Mouse (Mus musculus) heart, adult 2 months (tissue): ENCODE measurements around the gene Gpm6a. TPM values are rescaled to one million over a fixed set of nuclear protein-coding genes. Genes with fewer than 3 reads are reported as not detected.
"Not testable (repeated sequence)": the region's sequence is repeated elsewhere in the genome, so short reads cannot be mapped to it uniquely, and the experiment has no call there.

Experiments used
- DNase-seq, 2 experiments: peaks; one replicate each; pipeline ENCODE4 v3.0.0; 2021
- H3K27ac ChIP-seq: fragments of 200-600 bp; 2 replicates; pipeline ENCODE4 v1.8.1; 2022
- H3K27me3 ChIP-seq: fragments of 200-500 bp; 2 replicates; pipeline ENCODE4 v1.6.1; 2012; ENCODE audit warnings: mild to moderate bottlenecking, low read length, inconsistent platforms, mixed read lengths; ENCODE audit not compliant: control insufficient read depth, insufficient read depth
- H3K36me3 ChIP-seq: fragments of 200-500 bp; 2 replicates; pipeline ENCODE4 v1.6.1; 2012; ENCODE audit warnings: low read length, inconsistent platforms; ENCODE audit not compliant: control insufficient read depth, insufficient read depth
- H3K4me1 ChIP-seq: fragments of 200-500 bp; 2 replicates; pipeline ENCODE4 v1.6.1; 2011; ENCODE audit warnings: low read length; ENCODE audit not compliant: control insufficient read depth, insufficient read depth
- H3K4me3 ChIP-seq: fragments of 200-600 bp; 2 replicates; pipeline ENCODE4 v1.8.1; 2022
- H3K79me2 ChIP-seq: fragments of 200-500 bp; replicated peaks from 2 replicates; pipeline ENCODE4 v1.6.1; 2012; ENCODE audit warnings: mild to moderate bottlenecking, inconsistent platforms, low read length, moderate library complexity, mixed read lengths; ENCODE audit not compliant: control insufficient read depth, insufficient read depth
- H3K9ac ChIP-seq: fragments of 200-500 bp; 2 replicates; pipeline ENCODE4 v1.6.1; 2012; ENCODE audit warnings: low read depth, mild to moderate bottlenecking, control low read depth, inconsistent platforms, low read length, mixed read lengths
- CTCF ChIP-seq: fragments of 200-600 bp; IDR thresholded peaks from 2 replicates; pipeline ENCODE4 v1.8.1; 2022; ENCODE audit warnings: antibody characterized with exemption, mild to moderate bottlenecking, moderate library complexity
- EP300 ChIP-seq: fragments of 200-500 bp; IDR thresholded peaks from 2 replicates; pipeline ENCODE4 v1.6.1; 2011; ENCODE audit warnings: low read depth, low read length, control low read depth; ENCODE audit not compliant: insufficient read depth
- POLR2A ChIP-seq: fragments of 200-500 bp; IDR thresholded peaks from 2 replicates; pipeline ENCODE4 v1.6.1; 2011; ENCODE audit warnings: mild to moderate bottlenecking, low read depth, low read length, control low read depth; ENCODE audit not compliant: insufficient read depth
- WGBS: fragments of 180-500 bp; shearing (Covaris S2); methylation state at CpG from one replicate; pipeline ENCODE4 v1.1.7; 2018; 5-methylcytosine and 5-hydroxymethylcytosine counted together
- intact Hi-C: fragments of 180-260 bp; cut with DNase I; formaldehyde crosslinking; loops from one replicate; pipeline ENCODE4 v1.15.1; 2025
- polyA plus RNA-seq: library from polyadenylated mRNA; depleted of rRNA; stranded (reverse); fragments of >200 nt; gene quantifications from 2 replicates; pipeline ENCODE4 v1.2.3, GENCODE M21; 2012
- total RNA-seq, 2 experiments: library from RNA; stranded (reverse); gene quantifications; 2 replicates each; pipeline ENCODE4 v1.2.3; 2021

Gene Gpm6a
- total and polyA plus RNA-seq, 3 experiments: 5.8 to 10.6 (median 9.0) TPM

- WGBS: 36% methylated on average over 1 of the region's 1 CpGs
- TF ChIP-seq EP300 (no peak), CTCF (no peak), POLR2A (no peak)
- Histone ChIP-seq H3K9ac (no peak overlapping the region), H3K27me3 (no peaks in the 10 kb centered on the region), H3K36me3 (no peaks in the 10 kb centered on the region), H3K27ac (no peak overlapping the region), H3K4me1 (no peaks in the 10 kb centered on the region), H3K79me2 (no peaks in the 10 kb centered on the region), H3K4me3 (no peak overlapping the region)
- intact Hi-C loops: no loop called here
- DNase-seq: no peak
Observed at GRCm38 (mm10) chr8:55042955-55043354, 88.3 kb downstream of the Gpm6a start.

- Histone ChIP-seq H3K79me2 (no peaks in the 10 kb centered on the region), H3K27me3 (no peaks in the 10 kb centered on the region), H3K36me3 (no peaks in the 10 kb centered on the region), H3K9ac (no peak overlapping the region), H3K27ac (no peak overlapping the region), H3K4me1 (no peaks in the 10 kb centered on the region), H3K4me3 (no peak overlapping the region)
- intact Hi-C loops: no loop called here
- TF ChIP-seq CTCF (no peak), POLR2A (no peak), EP300 (no peak)
- 78% methylated on average over 3 of the region's 3 CpGs for WGBS
- DNase-seq: no peak
Observed at GRCm38 (mm10) chr8:55048396-55048795, 93.8 kb downstream of the Gpm6a start.

GRCm38 (mm10) chr8:55049979-55050378, 95.3 kb downstream of the Gpm6a start:
- Histone ChIP-seq H3K9ac (no peak overlapping the region), H3K4me1 (no peaks in the 10 kb centered on the region), H3K79me2 (no peaks in the 10 kb centered on the region), H3K27me3 (no peaks in the 10 kb centered on the region), H3K27ac (no peak overlapping the region), H3K36me3 (no peaks in the 10 kb centered on the region), H3K4me3 (no peak overlapping the region)
- intact Hi-C loops: no loop called here
- TF ChIP-seq POLR2A (no peak), EP300 (no peak), CTCF (no peak)
- DNase-seq: no peak
- 72% methylated on average over 4 of the region's 4 CpGs for WGBS

- H3K4me1 ChIP-seq, intact Hi-C loops, DNase-seq, H3K4me3 ChIP-seq, H3K27ac ChIP-seq, H3K9ac ChIP-seq, H3K79me2 ChIP-seq, H3K27me3 ChIP-seq, H3K36me3 ChIP-seq: not testable (repeated sequence)
- WGBS: 88% methylated on average over 2 of the region's 2 CpGs
Observed at GRCm38 (mm10) chr8:55068811-55069210, 114.2 kb downstream of the Gpm6a start.

GRCm38 (mm10) chr8:55073481-55073880, 118.8 kb downstream of the Gpm6a start:
- Histone ChIP-seq H3K4me3 (no peak overlapping the region), H3K79me2 (no peaks in the 10 kb centered on the region), H3K4me1 (no peaks in the 10 kb centered on the region), H3K9ac (no peak overlapping the region), H3K27me3 (no peaks in the 10 kb centered on the region), H3K27ac (no peak overlapping the region), H3K36me3 (no peaks in the 10 kb centered on the region)
- 84% methylated on average over 10 of the region's 10 CpGs for WGBS
- TF ChIP-seq CTCF (no peak), POLR2A (no peak), EP300 (no peak)
- intact Hi-C loops: no loop called here
- DNase-seq: no peak

GRCm38 (mm10) chr8:55102195-55102594, 147.6 kb downstream of the Gpm6a start:
- no peaks in the 10 kb centered on the region for H3K79me2 ChIP-seq
- no peak overlapping the region for H3K27ac ChIP-seq
- H3K9ac ChIP-seq: no peak overlapping the region
- H3K27me3 ChIP-seq: no peaks in the 10 kb centered on the region
- intact Hi-C loops: no loop called here
- DNase-seq: no peak
- H3K4me3 ChIP-seq: no peak overlapping the region
- no peaks in the 10 kb centered on the region for H3K36me3 ChIP-seq
- H3K4me1 ChIP-seq: no peaks in the 10 kb centered on the region
- TF ChIP-seq EP300: no peak
- TF ChIP-seq CTCF: no peak
- no peak for TF ChIP-seq POLR2A

- Histone ChIP-seq H3K27ac (no peak overlapping the region), H3K4me3 (no peak overlapping the region), H3K27me3 (no peaks in the 10 kb centered on the region), H3K9ac (no peak overlapping the region), H3K79me2 (no peaks in the 10 kb centered on the region), H3K36me3 (no peaks in the 10 kb centered on the region), H3K4me1 (no peaks in the 10 kb centered on the region)
- no peak for DNase-seq
- TF ChIP-seq EP300 (no peak), CTCF (no peak), POLR2A (no peak)
- intact Hi-C loops: no loop called here
- WGBS: 52% methylated on average over 2 of the region's 2 CpGs
Observed at GRCm38 (mm10) chr8:55103065-55103464, 148.4 kb downstream of the Gpm6a start.
